Mouse (Mus musculus): ENCODE measurements at regions not wholly inside any gene's neighbourhood (a gene's known extent, or its start where the extent isn't known, plus 50 kb on each side); places are given as distances from the start of the nearest gene placed in this dataset.

DNA sequence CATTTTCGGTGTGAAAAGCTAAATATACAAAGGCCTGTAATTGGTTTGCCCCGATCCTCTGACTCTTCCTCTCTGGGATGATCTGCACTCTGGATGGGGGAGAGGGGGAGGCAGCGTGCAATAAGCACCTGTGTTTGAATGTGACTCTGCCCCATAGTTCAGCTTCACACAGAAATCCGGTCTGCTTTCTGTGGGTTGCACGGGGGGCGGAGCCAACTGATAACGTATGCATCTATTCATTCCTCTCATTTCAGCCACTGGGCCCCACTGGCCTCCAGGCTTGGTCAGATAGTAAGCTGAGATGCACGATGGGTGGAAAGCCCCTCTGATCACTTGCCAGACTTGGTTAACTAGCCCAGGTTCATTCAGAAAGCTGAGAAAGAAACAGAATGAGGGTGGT, 250.8 kb downstream of the Bcl11b start:
- H3K27me3 ChIP-seq, result no peaks in the 10 kb centered on the region
- peaks cover 52% of the 10 kb centered on the region for H3K4me1 ChIP-seq
- ATAC-seq (ENCODE audit: insufficient number of reproducible peaks, insufficient read depth, low FRiP score, low TSS enrichment), result no peak
- 33% methylated on average over 8 of the region's 8 CpGs for WGBS
- H3K9me3 ChIP-seq, result no peaks in the 10 kb centered on the region
- no peaks in the 10 kb centered on the region for H3K36me3 ChIP-seq
- no peak overlapping the region for H3K9ac ChIP-seq
- no peak overlapping the region for H3K4me3 ChIP-seq
- H3K27ac ChIP-seq, result peak overlapping the region; percentile 32; the same call in 1 of the 2 replicates
- H3K4me2 ChIP-seq (replicated peaks), result no peak overlapping the region

DNA sequence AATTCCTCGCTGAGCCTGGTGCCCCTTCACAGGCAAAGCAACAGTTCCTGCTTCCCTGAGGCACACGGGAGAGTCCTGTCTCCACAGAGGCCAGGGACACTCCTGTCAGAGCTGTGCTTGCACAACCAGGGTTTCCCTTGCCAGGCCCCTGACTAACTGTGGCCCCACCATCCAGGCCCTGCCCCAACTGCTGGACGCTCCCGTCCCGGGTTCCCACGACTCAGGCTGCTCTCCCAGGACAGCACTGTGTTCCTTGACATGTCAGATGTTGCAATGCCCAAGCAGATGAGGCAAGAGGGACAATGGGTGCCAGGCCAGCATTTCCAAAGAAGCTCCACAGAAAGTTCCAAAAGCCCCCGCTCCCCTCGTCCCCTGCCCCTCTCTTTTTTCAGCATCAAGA, 250.4 kb downstream of the Bcl11b start:
- Histone ChIP-seq H3K27me3 (no peaks in the 10 kb centered on the region), H3K9ac (no peak overlapping the region), H3K4me2 (replicated peaks) (no peak overlapping the region), H3K9me3 (no peaks in the 10 kb centered on the region), H3K4me3 (no peak overlapping the region), H3K4me1 (peaks cover 55% of the 10 kb centered on the region), H3K27ac (peak overlapping the region; percentile 32; the same call in 1 of the 2 replicates), H3K36me3 (no peaks in the 10 kb centered on the region)
- no peak for ATAC-seq (ENCODE audit: insufficient number of reproducible peaks, insufficient read depth, low FRiP score, low TSS enrichment)
- 53% methylated on average over 8 of the region's 8 CpGs for WGBS

GRCm38 (mm10) chr12:107753536-107753935, 249.9 kb downstream of the Bcl11b start:
- 43% methylated on average over 6 of the region's 6 CpGs for WGBS
- no peak for ATAC-seq (ENCODE audit: insufficient number of reproducible peaks, insufficient read depth, low FRiP score, low TSS enrichment)
- no peak overlapping the region for H3K9ac ChIP-seq
- H3K4me3 ChIP-seq, result no peak overlapping the region
- no peaks in the 10 kb centered on the region for H3K27me3 ChIP-seq
- H3K9me3 ChIP-seq, result no peaks in the 10 kb centered on the region
- H3K4me1 ChIP-seq, result peaks cover 55% of the 10 kb centered on the region
- no peaks in the 10 kb centered on the region for H3K36me3 ChIP-seq
- no peak overlapping the region for H3K4me2 ChIP-seq (replicated peaks)
- H3K27ac ChIP-seq, result 0 out of 2 replicates have a peak overlapping the region, but pooled peaks have one; percentile 32

- H3K4me3 ChIP-seq, result no peak overlapping the region
- H3K27me3 ChIP-seq, result no peaks in the 10 kb centered on the region
- H3K9me3 ChIP-seq, result no peaks in the 10 kb centered on the region
- H3K9ac ChIP-seq, result no peak overlapping the region
- 0 out of 2 replicates have a peak overlapping the region, but pooled peaks have one; percentile 27 for H3K27ac ChIP-seq
- no peaks in the 10 kb centered on the region for H3K36me3 ChIP-seq
- H3K4me1 ChIP-seq, result peaks cover 49% of the 10 kb centered on the region
- WGBS, result 75% methylated on average over 8 of the region's 8 CpGs
- H3K4me2 ChIP-seq (replicated peaks), result no peak overlapping the region
- no peak for ATAC-seq (ENCODE audit: insufficient number of reproducible peaks, insufficient read depth, low FRiP score, low TSS enrichment)
Observed at GRCm38 (mm10) chr12:107754885-107755284, 248.5 kb downstream of the Bcl11b start.

- no peak for ATAC-seq (ENCODE audit: insufficient number of reproducible peaks, insufficient read depth, low FRiP score, low TSS enrichment)
- H3K27me3 ChIP-seq, result no peaks in the 10 kb centered on the region
- H3K9me3 ChIP-seq, result no peaks in the 10 kb centered on the region
- no peak overlapping the region for H3K9ac ChIP-seq
- 85% methylated on average over 13 of the region's 13 CpGs for WGBS
- H3K27ac ChIP-seq, result no peak overlapping the region
- peaks cover 49% of the 10 kb centered on the region for H3K4me1 ChIP-seq
- H3K4me2 ChIP-seq (replicated peaks), result no peak overlapping the region
- H3K4me3 ChIP-seq, result no peak overlapping the region
- H3K36me3 ChIP-seq, result no peaks in the 10 kb centered on the region
Observed at GRCm38 (mm10) chr12:107755820-107756517, 247.4 kb downstream of the Bcl11b start.

DNA sequence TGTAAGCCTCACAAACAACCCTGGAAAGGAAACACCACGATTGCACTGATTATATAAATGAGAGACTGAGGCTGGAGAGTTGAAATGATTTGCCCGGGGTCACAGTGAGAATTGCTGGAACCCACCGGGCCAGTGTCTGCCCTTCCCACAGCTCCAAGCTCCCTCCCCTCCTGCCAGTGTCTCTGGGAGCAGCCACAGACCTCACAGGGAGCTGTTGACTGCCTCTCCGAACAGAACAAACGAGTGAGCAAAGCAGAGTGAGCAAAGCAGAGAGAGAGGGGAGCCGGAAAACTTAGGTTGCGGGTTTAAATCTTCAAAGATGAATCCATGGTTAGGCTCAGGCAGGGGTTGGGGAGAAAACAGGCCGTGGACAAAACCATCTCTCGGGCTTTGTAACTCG, 246.2 kb downstream of the Bcl11b start:
- 22% methylated on average over 10 of the region's 10 CpGs for WGBS
- H3K27ac ChIP-seq, result peak overlapping the region; percentile 51
- no peak overlapping the region for H3K9ac ChIP-seq
- no peak for ATAC-seq (ENCODE audit: insufficient number of reproducible peaks, insufficient read depth, low FRiP score, low TSS enrichment)
- no peak overlapping the region for H3K4me3 ChIP-seq
- H3K36me3 ChIP-seq, result no peaks in the 10 kb centered on the region
- H3K4me2 ChIP-seq (replicated peaks), result no peak overlapping the region
- no peaks in the 10 kb centered on the region for H3K27me3 ChIP-seq
- no peaks in the 10 kb centered on the region for H3K9me3 ChIP-seq
- peaks cover 45% of the 10 kb centered on the region for H3K4me1 ChIP-seq

DNA sequence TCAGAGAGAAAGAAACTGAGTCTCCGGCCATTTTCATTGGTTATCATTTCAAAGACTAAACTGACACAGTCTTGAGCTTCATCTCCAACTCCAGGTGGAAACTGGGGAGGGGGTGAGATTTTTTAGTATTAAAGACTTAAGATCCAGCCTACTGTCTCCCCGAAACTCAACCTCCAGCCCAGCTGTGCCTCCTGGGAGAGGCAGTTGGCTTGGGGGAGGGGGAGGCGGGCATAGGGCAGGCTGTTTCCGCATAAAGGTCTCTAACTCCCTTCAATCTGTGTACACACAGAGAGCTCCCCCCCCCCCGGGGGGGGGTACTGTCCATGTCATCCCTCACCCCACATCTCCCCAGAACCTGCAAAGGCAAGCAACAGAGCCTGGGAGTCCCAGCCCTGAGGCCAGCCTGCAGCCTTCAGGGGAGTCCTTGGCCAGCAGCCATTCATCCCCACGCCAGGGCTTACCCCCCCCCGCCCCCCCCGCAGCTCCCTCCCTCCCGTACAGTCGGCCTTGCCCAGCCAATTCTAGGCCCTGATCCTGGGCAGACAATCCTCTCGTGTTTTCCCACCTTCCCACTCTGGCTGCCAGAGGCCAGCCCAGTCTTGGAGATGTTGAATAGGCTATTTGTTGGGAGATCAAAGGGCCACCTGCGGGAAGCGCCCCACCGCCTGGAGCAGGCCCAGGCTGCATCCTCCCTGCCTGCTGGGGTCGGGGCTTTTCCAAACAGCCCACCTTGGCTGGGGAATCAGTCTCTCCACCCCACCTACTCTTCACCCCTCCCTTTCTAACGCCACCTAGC, 245.2 kb downstream of the Bcl11b start:
- Histone ChIP-seq H3K4me2 (replicated peaks) (no peak overlapping the region; the same call in 1 of the 2 replicates), H3K4me1 (peaks cover 35% of the 10 kb centered on the region), H3K9me3 (no peaks in the 10 kb centered on the region), H3K27me3 (no peaks in the 10 kb centered on the region), H3K36me3 (no peaks in the 10 kb centered on the region), H3K4me3 (no peak overlapping the region), H3K9ac (no peak overlapping the region), H3K27ac (0 out of 2 replicates have a peak overlapping the region, but pooled peaks have one; percentile 11)
- 20% methylated on average over 10 of the region's 16 CpGs for WGBS
- 0 out of 2 replicates have a peak, but pooled peaks have one; percentile 6 for ATAC-seq (ENCODE audit: insufficient number of reproducible peaks, insufficient read depth, low FRiP score, low TSS enrichment)

DNA sequence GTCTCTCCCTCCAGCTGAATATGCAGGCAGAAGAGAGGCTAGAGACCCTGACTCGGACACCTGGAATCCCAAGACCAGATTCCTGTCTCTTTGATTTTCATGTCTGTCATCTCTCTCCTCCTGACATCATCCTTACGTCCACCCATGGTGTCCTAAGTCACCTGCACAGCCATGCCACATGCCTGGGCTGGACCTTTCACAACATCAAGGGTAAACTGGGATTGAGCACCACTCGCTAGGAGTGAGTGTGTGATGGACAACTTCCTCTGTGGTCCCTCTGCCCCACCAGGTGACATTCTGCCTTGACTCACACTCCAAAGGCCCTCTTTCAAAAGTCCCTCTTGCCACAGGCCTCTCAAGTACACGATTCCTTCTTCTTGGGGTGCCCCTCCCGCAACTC, 244.1 kb downstream of the Bcl11b start:
- 83% methylated on average over 5 of the region's 5 CpGs for WGBS
- Histone ChIP-seq H3K4me3 (no peak overlapping the region), H3K4me2 (replicated peaks) (no peak overlapping the region), H3K27ac (no peak overlapping the region), H3K9me3 (no peaks in the 10 kb centered on the region), H3K9ac (no peak overlapping the region), H3K36me3 (no peaks in the 10 kb centered on the region), H3K27me3 (no peaks in the 10 kb centered on the region), H3K4me1 (peaks cover 30% of the 10 kb centered on the region)
- ATAC-seq (ENCODE audit: insufficient number of reproducible peaks, insufficient read depth, low FRiP score, low TSS enrichment), result no peak

DNA sequence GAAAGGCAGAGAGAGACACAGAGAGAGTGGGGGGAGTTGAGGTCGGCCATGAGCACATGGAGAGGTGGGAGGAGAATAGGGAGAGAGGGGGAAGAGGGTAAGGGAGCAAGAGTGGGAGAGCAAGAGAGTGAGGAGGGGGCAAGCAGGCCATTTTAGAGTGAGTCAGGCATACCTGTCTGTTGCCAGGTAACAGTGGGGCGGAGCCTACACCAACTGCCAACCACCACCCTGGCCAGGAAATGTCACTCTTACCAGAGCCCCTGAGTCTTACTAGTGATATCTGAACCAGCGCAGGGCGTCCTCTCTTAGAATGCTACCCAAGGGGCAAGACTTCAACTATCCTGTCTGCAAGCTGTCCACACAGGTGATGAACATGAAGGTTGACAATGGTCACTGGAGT, 243.5 kb downstream of the Bcl11b start:
- H3K27me3 ChIP-seq, result no peaks in the 10 kb centered on the region
- ATAC-seq (ENCODE audit: insufficient number of reproducible peaks, insufficient read depth, low FRiP score, low TSS enrichment), result no peak
- no peak overlapping the region for H3K27ac ChIP-seq
- H3K9me3 ChIP-seq, result no peaks in the 10 kb centered on the region
- 77% methylated on average over 4 of the region's 4 CpGs for WGBS
- no peak overlapping the region for H3K4me3 ChIP-seq
- H3K9ac ChIP-seq, result no peak overlapping the region
- H3K4me1 ChIP-seq, result peaks cover 30% of the 10 kb centered on the region
- H3K36me3 ChIP-seq, result no peaks in the 10 kb centered on the region
- H3K4me2 ChIP-seq (replicated peaks), result no peak overlapping the region

DNA sequence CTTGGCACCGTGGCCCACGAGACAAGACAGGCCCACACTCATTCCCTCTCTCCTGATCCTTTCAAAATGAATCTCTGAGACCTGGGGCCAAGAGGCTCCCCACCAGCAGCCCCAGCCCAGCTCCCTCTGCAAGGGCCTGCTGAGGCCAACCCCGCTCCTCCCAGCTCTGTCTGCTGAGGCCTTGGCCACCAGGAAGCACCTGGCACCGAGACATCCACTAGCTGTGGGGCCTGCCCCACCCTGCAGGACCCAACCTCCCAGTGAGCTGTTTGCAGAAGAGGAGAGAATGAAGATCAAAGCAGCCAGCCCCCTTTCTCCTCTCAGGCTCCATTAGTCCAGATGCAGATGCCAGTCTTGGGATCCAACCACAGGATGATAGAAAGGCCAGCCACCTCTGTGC, 241.3 kb downstream of the Bcl11b start:
- H3K4me1 ChIP-seq, result peaks cover 19% of the 10 kb centered on the region
- no peak overlapping the region for H3K4me3 ChIP-seq
- ATAC-seq (ENCODE audit: insufficient number of reproducible peaks, insufficient read depth, low FRiP score, low TSS enrichment), result no peak
- H3K27me3 ChIP-seq, result no peaks in the 10 kb centered on the region
- no peaks in the 10 kb centered on the region for H3K36me3 ChIP-seq
- 69% methylated on average over 4 of the region's 4 CpGs for WGBS
- H3K27ac ChIP-seq, result no peak overlapping the region
- no peak overlapping the region for H3K9ac ChIP-seq
- no peak overlapping the region for H3K4me2 ChIP-seq (replicated peaks)
- H3K9me3 ChIP-seq, result no peaks in the 10 kb centered on the region

GRCm38 (mm10) chr12:107769801-107770515, 233.4 kb downstream of the Bcl11b start:
- H3K4me2 ChIP-seq (replicated peaks), result no peak overlapping the region
- ATAC-seq (ENCODE audit: insufficient number of reproducible peaks, insufficient read depth, low FRiP score, low TSS enrichment), result no peak
- WGBS, result 67% methylated on average over 13 of the region's 13 CpGs
- H3K27me3 ChIP-seq, result no peaks in the 10 kb centered on the region
- no peak overlapping the region for H3K9ac ChIP-seq
- H3K27ac ChIP-seq, result no peak overlapping the region
- no peaks in the 10 kb centered on the region for H3K9me3 ChIP-seq
- H3K4me3 ChIP-seq, result no peak overlapping the region
- no peaks in the 10 kb centered on the region for H3K36me3 ChIP-seq
- H3K4me1 ChIP-seq, result no peaks in the 10 kb centered on the region

DNA sequence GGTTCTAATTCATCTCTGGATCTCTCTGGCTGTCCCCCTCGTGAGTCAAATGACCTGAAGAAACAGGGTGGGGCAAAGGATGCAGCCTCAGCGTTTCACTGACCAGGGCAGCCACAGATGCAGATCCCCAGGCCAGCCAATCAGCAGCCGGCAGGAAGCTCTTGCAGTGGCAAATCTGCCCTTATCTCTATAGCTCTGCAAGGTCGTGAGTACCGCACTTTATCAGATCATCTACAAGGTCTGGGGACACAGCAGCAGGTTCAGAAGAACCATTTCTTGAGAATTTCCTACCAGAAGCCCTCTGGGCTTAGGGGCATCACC, 232.9 kb downstream of the Bcl11b start:
- Histone ChIP-seq H3K27ac (no peak overlapping the region), H3K4me3 (no peak overlapping the region), H3K36me3 (no peaks in the 10 kb centered on the region), H3K9ac (no peak overlapping the region), H3K4me1 (no peaks in the 10 kb centered on the region), H3K27me3 (no peaks in the 10 kb centered on the region), H3K4me2 (replicated peaks) (no peak overlapping the region), H3K9me3 (no peaks in the 10 kb centered on the region)
- no peak for ATAC-seq (ENCODE audit: insufficient number of reproducible peaks, insufficient read depth, low FRiP score, low TSS enrichment)
- 21% methylated on average over 5 of the region's 5 CpGs for WGBS

Data from embryonic facial prominence, embryonic 12.5 days (tissue).